Mouse (Mus musculus): Measurements from ENCODE around the gene Vmn2r85. TPM values are rescaled to one million over a fixed set of nuclear protein-coding genes. Genes with fewer than 3 reads are reported as not detected.
"Not testable (repeated sequence)": the region's sequence is repeated elsewhere in the genome, so short reads cannot be mapped to it uniquely, and the experiment has no call there.

The Vmn2r85 gene
- 1 to 10 TPM in 1 of 2 experiments, under 1 TPM in 1; 0.97 to 1.1 TPM for total RNA-seq (2021)
- long read RNA-seq, experiment 1, result 0 reads
- long read RNA-seq, experiment 2, result 0 reads

- intact Hi-C loops (cut with DNase I); H3K27ac ChIP-seq; DNase-seq (ENCODE audit: extremely low spot score in 1 of 2, low spot score in 2 of 2); H3K4me3 ChIP-seq: not testable (repeated sequence)
Measured at GRCm38 (mm10) chr10:130429603-130430002, at the start of gene Vmn2r85. TSS of gene Vmn2r85 (minus strand) at chr10:130429703.

- H3K27ac ChIP-seq, result no peak overlapping the region
Measured at GRCm38 (mm10) chr10:130470311-130470760, 40.8 kb upstream of the Vmn2r85 start.

GRCm38 (mm10) chr10:130455950-130456349 lies 26.4 kb upstream of the Vmn2r85 start, which contains the start of gene Vmn2r86:
TSS of gene Vmn2r86 (minus strand) at chr10:130456050.
- not testable (repeated sequence) for H3K4me3 ChIP-seq; H3K27ac ChIP-seq; DNase-seq (ENCODE audit: extremely low spot score in 1 of 2, low spot score in 2 of 2)
- intact Hi-C loops (cut with DNase I), result loop anchor here (10.0 kb wide), 1 partner anchor 61 kb away; the partner anchor contains the start of gene Vmn2r84

More at GRCm38 (mm10) chr10:130470311-130470760, 40.8 kb upstream of the Vmn2r85 start:
- no peak for TF ChIP-seq CTCF (IDR thresholded peaks at IDR 0.05)
- intact Hi-C loops (cut with DNase I), result no loop called here
- peak overlapping the region; percentile 45 for H3K4me3 ChIP-seq
- DNase-seq (ENCODE audit: extremely low spot score in 1 of 2, low spot score in 2 of 2), result peak; percentile 8 to 29

GRCm38 (mm10) chr10:130444776-130445175 lies 15.3 kb upstream of the Vmn2r85 start:
- DNase-seq (ENCODE audit: extremely low spot score in 1 of 2, low spot score in 2 of 2), result no peak
- intact Hi-C loops (cut with DNase I), result no loop called here
- TF ChIP-seq CTCF (IDR thresholded peaks at IDR 0.05), result no peak
- H3K4me3 ChIP-seq, result no peak overlapping the region
- no peak overlapping the region for H3K27ac ChIP-seq

- H3K4me3 ChIP-seq; H3K27ac ChIP-seq; intact Hi-C loops (cut with DNase I); DNase-seq (ENCODE audit: extremely low spot score in 1 of 2, low spot score in 2 of 2): not testable (repeated sequence)
Measured at GRCm38 (mm10) chr10:130434185-130434898, 4.8 kb upstream of the Vmn2r85 start.

GRCm38 (mm10) chr10:130422368-130422767 lies 7.1 kb downstream of the Vmn2r85 start:
- DNase-seq (ENCODE audit: extremely low spot score in 1 of 2, low spot score in 2 of 2); H3K4me3 ChIP-seq; intact Hi-C loops (cut with DNase I); H3K27ac ChIP-seq: not testable (repeated sequence)

GRCm38 (mm10) chr10:130420401-130420800 lies 9.1 kb downstream of the Vmn2r85 start:
- Histone ChIP-seq H3K4me3 (no peak overlapping the region), H3K27ac (no peak overlapping the region)
- no peak for TF ChIP-seq CTCF (IDR thresholded peaks at IDR 0.05)
- intact Hi-C loops (cut with DNase I), result no loop called here
- DNase-seq (ENCODE audit: extremely low spot score in 1 of 2, low spot score in 2 of 2), result no peak

- intact Hi-C loops (cut with DNase I); H3K4me3 ChIP-seq; H3K27ac ChIP-seq; DNase-seq (ENCODE audit: extremely low spot score in 1 of 2, low spot score in 2 of 2): not testable (repeated sequence)
Measured at GRCm38 (mm10) chr10:130419954-130420353, 9.5 kb downstream of the Vmn2r85 start.

GRCm38 (mm10) chr10:130416352-130416751 lies 13.2 kb downstream of the Vmn2r85 start:
- H3K27ac ChIP-seq; H3K4me3 ChIP-seq; DNase-seq (ENCODE audit: extremely low spot score in 1 of 2, low spot score in 2 of 2); intact Hi-C loops (cut with DNase I): not testable (repeated sequence)

GRCm38 (mm10) chr10:130412167-130412698 lies 17.3 kb downstream of the Vmn2r85 start:
- DNase-seq (ENCODE audit: extremely low spot score in 1 of 2, low spot score in 2 of 2); H3K4me3 ChIP-seq; intact Hi-C loops (cut with DNase I): not testable (repeated sequence)

GRCm38 (mm10) chr10:130394232-130394631 lies 35.3 kb downstream of the Vmn2r85 start, which contains the start of gene Vmn2r84:
TSS of gene Vmn2r84 (minus strand) at chr10:130394332.
- Histone ChIP-seq H3K4me3 (no peak within 1 kb of the TSS), H3K27ac (no peak within 1 kb of the TSS)
- TF ChIP-seq CTCF (IDR thresholded peaks at IDR 0.05), result no peak
- intact Hi-C loops (cut with DNase I), result loop anchor here (10.0 kb wide), 1 partner anchor 61 kb away; the partner anchor contains the start of gene Vmn2r86
- no peak for DNase-seq (ENCODE audit: extremely low spot score in 1 of 2, low spot score in 2 of 2)

More at GRCm38 (mm10) chr10:130412167-130412698, 17.3 kb downstream of the Vmn2r85 start:
- H3K27ac ChIP-seq, result not testable (repeated sequence)

GRCm38 (mm10) chr10:130375145-130375544 lies 54.4 kb downstream of the Vmn2r85 start:
- TF ChIP-seq CTCF (IDR thresholded peaks at IDR 0.05), result no peak
- intact Hi-C loops (cut with DNase I), result no loop called here
- Histone ChIP-seq H3K4me3 (no peak overlapping the region), H3K27ac (no peak overlapping the region)
- no peak for DNase-seq (ENCODE audit: extremely low spot score in 1 of 2, low spot score in 2 of 2)

Data from left cerebral cortex, adult 2 months (tissue).